Mouse (Mus musculus) liver, embryonic 13.5 days (tissue): ENCODE measurements around the gene Hsd17b1. TPM values are rescaled to one million over a fixed set of nuclear protein-coding genes. Genes with fewer than 3 reads are reported as not detected.
A peak's percentile ranks its signal among the peaks of the same experiment; 100 is the strongest.

ENCODE experiments used
- ATAC-seq: fragments of 200-750 bp; cut with Nextera tagmentation; 2 replicates; pipeline ENCODE4 v1.8.0; 2017; ENCODE audit warnings: low read depth, mild to moderate bottlenecking, moderate number of reproducible peaks, moderate library complexity
- DNase-seq: peaks from one replicate; pipeline ENCODE4 v3.0.0; 2022
- H3K27ac ChIP-seq: fragments of 300-500 bp; sonication (generic); 2 replicates; pipeline ENCODE4 v1.5.1; 2015; ENCODE audit warnings: moderate library complexity, mild to moderate bottlenecking, inconsistent platforms
- H3K27me3 ChIP-seq: fragments of 300-500 bp; sonication (generic); 2 replicates; pipeline ENCODE4 v1.6.1; 2015; ENCODE audit warnings: mild to moderate bottlenecking, inconsistent platforms
- H3K36me3 ChIP-seq: fragments of 300-500 bp; sonication (generic); 2 replicates; pipeline ENCODE4 v1.6.1; 2015; ENCODE audit warnings: mild to moderate bottlenecking, inconsistent platforms
- H3K4me1 ChIP-seq: fragments of 300-500 bp; sonication (generic); replicated peaks from 2 replicates; pipeline ENCODE4 v1.6.1; 2015; ENCODE audit warnings: inconsistent platforms
- H3K4me2 ChIP-seq: fragments of 300-500 bp; sonication (generic); 2 replicates; pipeline ENCODE4 v1.6.1; 2015; ENCODE audit warnings: inconsistent platforms, mild to moderate bottlenecking, moderate library complexity
- H3K4me3 ChIP-seq: fragments of 300-500 bp; sonication (generic); replicated peaks from 2 replicates; pipeline ENCODE4 v1.5.1; 2015; ENCODE audit warnings: mild to moderate bottlenecking, inconsistent platforms
- H3K9ac ChIP-seq: fragments of 300-500 bp; sonication (generic); 2 replicates; pipeline ENCODE4 v1.6.1; 2015; ENCODE audit warnings: mild to moderate bottlenecking, inconsistent platforms
- H3K9me3 ChIP-seq: fragments of 300-500 bp; sonication (generic); replicated peaks from 2 replicates; pipeline ENCODE4 v1.6.1; 2016; ENCODE audit warnings: inconsistent platforms
- WGBS: fragments of 180-500 bp; shearing (Covaris S2); methylation state at CpG from one replicate; pipeline ENCODE4 v1.1.7; 2015; ENCODE audit not compliant: insufficient replicate concordance; 5-methylcytosine and 5-hydroxymethylcytosine counted together
- polyA plus RNA-seq: library from polyadenylated mRNA; unstranded; fragments of >200 nt; fragmentation: Nextera tagmentation; extraction: Ambion mirVana; gene quantifications from 2 replicates; pipeline ENCODE4 v1.2.1, GENCODE M21; 2015

Gene Hsd17b1
- polyA plus RNA-seq = 0.14 and 0.24 TPM in 2 replicates

DNA sequence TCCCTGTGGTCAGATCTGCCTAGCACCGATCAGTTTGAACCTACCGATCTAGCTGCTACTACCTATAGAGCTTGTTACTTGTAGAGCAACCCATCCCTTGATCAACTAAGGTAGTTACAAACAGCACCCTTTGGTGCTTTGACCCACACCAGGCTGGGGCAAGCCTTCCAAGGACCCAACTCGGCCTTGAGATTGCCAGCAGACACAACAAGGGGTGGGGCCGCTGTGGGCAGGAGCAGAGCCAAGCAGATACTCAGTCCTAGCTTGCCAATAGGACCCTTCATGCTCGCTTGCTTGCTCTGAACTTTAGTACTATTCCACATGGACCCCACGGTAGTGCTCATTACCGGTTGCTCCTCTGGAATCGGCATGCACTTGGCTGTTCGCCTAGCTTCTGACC, at the start of gene Hsd17b1:
Gene Hsd17b1, plus strand, starts transcription at position 291 of the 400 bp plus-strand sequence.
- peaks cover 65% of the 10 kb centered on the region for H3K27me3 ChIP-seq
- WGBS = 72% methylated on average over 9 of the region's 9 CpGs

DNA sequence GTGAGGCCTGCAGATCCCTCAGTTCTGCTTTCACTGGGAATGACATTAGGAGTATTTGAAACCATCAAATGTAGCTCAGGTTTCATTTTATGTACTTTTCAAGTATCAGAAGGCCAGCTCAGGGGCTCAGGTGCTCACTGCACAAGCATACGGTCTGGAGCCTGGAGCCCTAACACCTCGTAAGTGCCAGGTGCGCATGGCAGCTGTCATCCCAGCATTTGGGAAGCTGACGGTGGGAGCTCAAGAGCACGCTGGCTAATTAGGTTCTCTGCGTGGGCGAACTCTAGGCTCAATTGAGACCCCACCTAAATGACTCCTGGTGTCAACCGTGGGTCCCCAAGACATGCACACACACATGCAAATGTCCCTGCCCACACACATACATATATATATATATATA, 48.9 kb upstream of the Hsd17b1 start:
- WGBS = 89% methylated on average over 8 of the region's 8 CpGs
- peaks cover 95% of the 10 kb centered on the region for H3K36me3 ChIP-seq

More for the DNA sequence above, at the start of gene Hsd17b1:
- no peak for DNase-seq
- H3K9ac ChIP-seq = no peak within 1 kb of the TSS
- H3K36me3 ChIP-seq = no peaks in the 10 kb centered on the region
- no peak within 1 kb of the TSS for H3K27ac ChIP-seq
- no peak within 1 kb of the TSS for H3K4me2 ChIP-seq
- H3K4me1 ChIP-seq = peaks cover 32% of the 10 kb centered on the region
- no peaks in the 10 kb centered on the region for H3K9me3 ChIP-seq
- no peak for ATAC-seq
- no peak within 1 kb of the TSS for H3K4me3 ChIP-seq

DNA sequence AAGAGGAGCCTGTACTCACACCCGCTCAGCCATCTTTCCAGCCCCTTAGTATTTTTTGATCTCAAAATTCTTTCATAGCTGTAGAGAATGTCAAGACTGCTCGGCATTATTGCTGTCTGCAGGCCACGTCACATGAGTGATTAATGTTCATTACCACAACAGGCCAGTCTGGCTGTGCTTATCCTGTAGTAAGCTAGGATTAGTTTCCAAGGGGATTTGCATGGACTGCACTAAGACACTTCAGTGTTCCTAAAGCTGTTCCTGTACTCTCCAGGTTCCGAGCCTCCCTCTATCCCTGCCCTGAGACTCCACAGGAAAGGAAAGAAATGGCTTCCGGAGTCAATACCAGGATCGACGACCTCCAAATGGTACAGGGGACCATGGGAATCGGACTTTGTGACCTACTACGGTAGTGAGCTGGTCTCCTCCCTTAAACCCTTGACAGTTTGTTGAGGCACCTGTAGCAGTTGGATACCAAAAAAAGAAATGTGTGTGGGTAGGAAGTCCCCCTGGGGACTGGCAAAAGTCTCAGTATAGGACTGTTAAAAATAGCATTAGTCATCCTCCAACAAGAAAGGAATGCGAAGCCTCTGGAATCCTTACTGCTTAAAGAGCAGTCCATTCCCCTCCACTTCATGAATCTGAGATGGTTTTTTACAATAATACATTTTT, 47.9 kb upstream of the Hsd17b1 start:
- no peak overlapping the region for H3K4me3 ChIP-seq
- H3K27ac ChIP-seq = no peak overlapping the region
- WGBS = 86% methylated on average over 10 of the region's 10 CpGs
- H3K27me3 ChIP-seq = no peaks in the 10 kb centered on the region
- H3K36me3 ChIP-seq = peaks cover 96% of the 10 kb centered on the region
- ATAC-seq = no peak
- no peak for DNase-seq
- H3K4me2 ChIP-seq = no peak overlapping the region
- no peak overlapping the region for H3K9ac ChIP-seq
- H3K9me3 ChIP-seq = no peaks in the 10 kb centered on the region
- H3K4me1 ChIP-seq = no peaks in the 10 kb centered on the region; the same call in 1 of the 2 replicates

More for the DNA sequence above, 48.9 kb upstream of the Hsd17b1 start:
- Histone ChIP-seq H3K9ac (no peak overlapping the region), H3K4me3 (no peak overlapping the region), H3K4me2 (no peak overlapping the region), H3K9me3 (no peaks in the 10 kb centered on the region), H3K27ac (no peak overlapping the region), H3K27me3 (no peaks in the 10 kb centered on the region), H3K4me1 (no peaks in the 10 kb centered on the region; the same call in 1 of the 2 replicates)
- DNase-seq (no peak), ATAC-seq (no peak)

- Histone ChIP-seq H3K36me3 (peaks cover 95% of the 10 kb centered on the region), H3K4me3 (no peak overlapping the region), H3K9ac (no peak overlapping the region), H3K9me3 (no peaks in the 10 kb centered on the region), H3K27me3 (no peaks in the 10 kb centered on the region), H3K4me2 (no peak overlapping the region), H3K4me1 (no peaks in the 10 kb centered on the region; the same call in 1 of the 2 replicates), H3K27ac (no peak overlapping the region; the same call in 1 of the 2 replicates)
- WGBS = 86% methylated on average over 4 of the region's 4 CpGs
- ATAC-seq (no peak), DNase-seq (no peak)
Observed at GRCm38 (mm10) chr11:101030808-101031156, 47.4 kb upstream of the Hsd17b1 start.

GRCm38 (mm10) chr11:101031470-101031869, 46.7 kb upstream of the Hsd17b1 start:
- peaks cover 94% of the 10 kb centered on the region for H3K36me3 ChIP-seq
- H3K9me3 ChIP-seq = no peaks in the 10 kb centered on the region
- DNase-seq (no peak), ATAC-seq (no peak)
- no peak overlapping the region for H3K27ac ChIP-seq
- H3K4me1 ChIP-seq = no peaks in the 10 kb centered on the region; the same call in 1 of the 2 replicates
- H3K27me3 ChIP-seq = no peaks in the 10 kb centered on the region
- H3K4me2 ChIP-seq = no peak overlapping the region
- 100% methylated on average over 1 of the region's 1 CpGs for WGBS
- no peak overlapping the region for H3K4me3 ChIP-seq
- H3K9ac ChIP-seq = no peak overlapping the region

GRCm38 (mm10) chr11:101033856-101034500, 44.2 kb upstream of the Hsd17b1 start:
- DNase-seq = no peak

GRCm38 (mm10) chr11:101034614-101035327, 43.4 kb upstream of the Hsd17b1 start:
- Histone ChIP-seq H3K4me1 (no peaks in the 10 kb centered on the region; the same call in 1 of the 2 replicates), H3K27me3 (no peaks in the 10 kb centered on the region), H3K27ac (no peak overlapping the region), H3K36me3 (peaks cover 96% of the 10 kb centered on the region), H3K9ac (no peak overlapping the region), H3K4me2 (no peak overlapping the region), H3K9me3 (no peaks in the 10 kb centered on the region), H3K4me3 (no peak overlapping the region)
- ATAC-seq (no peak), DNase-seq (no peak)
- WGBS = 92% methylated on average over 8 of the region's 8 CpGs

More at GRCm38 (mm10) chr11:101033856-101034500, 44.2 kb upstream of the Hsd17b1 start:
- no peaks in the 10 kb centered on the region for H3K27me3 ChIP-seq
- WGBS = 90% methylated on average over 17 of the region's 17 CpGs
- no peaks in the 10 kb centered on the region for H3K9me3 ChIP-seq
- no peak overlapping the region for H3K4me2 ChIP-seq
- H3K36me3 ChIP-seq = peaks cover 96% of the 10 kb centered on the region
- H3K9ac ChIP-seq = no peak overlapping the region
- ATAC-seq = no peak
- no peak overlapping the region for H3K27ac ChIP-seq
- no peaks in the 10 kb centered on the region; the same call in 1 of the 2 replicates for H3K4me1 ChIP-seq
- H3K4me3 ChIP-seq = no peak overlapping the region

GRCm38 (mm10) chr11:101035328-101035695, 42.9 kb upstream of the Hsd17b1 start:
- Histone ChIP-seq H3K4me2 (no peak overlapping the region), H3K9me3 (no peaks in the 10 kb centered on the region), H3K27ac (no peak overlapping the region), H3K4me3 (no peak overlapping the region), H3K27me3 (no peaks in the 10 kb centered on the region), H3K4me1 (no peaks in the 10 kb centered on the region; the same call in 1 of the 2 replicates), H3K36me3 (peaks cover 96% of the 10 kb centered on the region), H3K9ac (no peak overlapping the region)
- ATAC-seq (no peak), DNase-seq (no peak)
- WGBS = 85% methylated on average over 4 of the region's 4 CpGs

GRCm38 (mm10) chr11:101037795-101038194, 40.4 kb upstream of the Hsd17b1 start:
- 86% methylated on average over 10 of the region's 10 CpGs for WGBS
- H3K9ac ChIP-seq = no peak overlapping the region
- no peak for DNase-seq

DNA sequence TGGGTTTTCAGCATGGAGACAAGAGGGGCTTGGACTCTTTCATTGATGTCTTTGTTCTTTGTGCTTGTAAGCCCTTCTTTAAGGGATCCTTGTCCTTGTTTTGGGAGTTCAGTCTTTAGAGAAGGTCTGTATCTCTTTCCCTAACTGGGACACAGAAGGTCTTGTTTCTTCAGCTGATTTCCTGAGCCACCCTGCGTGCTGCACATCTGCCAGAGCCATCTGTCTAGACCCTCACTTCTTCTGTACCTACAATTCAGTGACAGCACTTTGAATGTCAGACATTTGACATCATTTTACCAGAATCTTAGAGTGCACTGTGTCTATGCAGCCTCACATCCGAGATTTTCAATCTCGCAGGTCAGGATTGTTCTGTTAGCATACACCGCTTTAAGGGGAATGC, 32.4 kb upstream of the Hsd17b1 start:
- no peak for ATAC-seq
- Histone ChIP-seq H3K27ac (peak overlapping the region; percentile 6; the same call in 1 of the 2 replicates), H3K36me3 (peaks cover 100% of the 10 kb centered on the region), H3K27me3 (no peaks in the 10 kb centered on the region), H3K4me3 (no peak overlapping the region), H3K9me3 (no peaks in the 10 kb centered on the region), H3K9ac (no peak overlapping the region), H3K4me1 (peaks cover 2% of the 10 kb centered on the region), H3K4me2 (no peak overlapping the region)
- 80% methylated on average over 4 of the region's 4 CpGs for WGBS
- no peak for DNase-seq

More at GRCm38 (mm10) chr11:101037795-101038194, 40.4 kb upstream of the Hsd17b1 start:
- H3K4me1 ChIP-seq = no peaks in the 10 kb centered on the region
- H3K4me3 ChIP-seq = no peak overlapping the region
- ATAC-seq = no peak
- H3K27ac ChIP-seq = no peak overlapping the region
- no peaks in the 10 kb centered on the region for H3K9me3 ChIP-seq
- no peak overlapping the region for H3K4me2 ChIP-seq
- peaks cover 97% of the 10 kb centered on the region for H3K36me3 ChIP-seq
- H3K27me3 ChIP-seq = no peaks in the 10 kb centered on the region

- H3K4me2 ChIP-seq = no peak overlapping the region
- H3K9ac ChIP-seq = no peak overlapping the region
- H3K4me1 ChIP-seq = peaks cover 2% of the 10 kb centered on the region
- H3K36me3 ChIP-seq = peaks cover 100% of the 10 kb centered on the region
- no peak overlapping the region for H3K27ac ChIP-seq
- no peaks in the 10 kb centered on the region for H3K9me3 ChIP-seq
- no peak overlapping the region for H3K4me3 ChIP-seq
- H3K27me3 ChIP-seq = no peaks in the 10 kb centered on the region
- WGBS = 37% methylated on average over 9 of the region's 9 CpGs
- no peak for DNase-seq
- ATAC-seq = no peak
Observed at GRCm38 (mm10) chr11:101046440-101046839, 31.8 kb upstream of the Hsd17b1 start.
